Mouse (Mus musculus) liver, embryonic 16.5 days (tissue): ENCODE data around the gene Micall2. TPM values are rescaled to one million over a fixed set of nuclear protein-coding genes. Genes with fewer than 3 reads are reported as not detected.

Source experiments
- ATAC-seq: fragments of 200-750 bp; cut with Nextera tagmentation; 2 replicates; pipeline ENCODE4 v1.8.0; 2017; ENCODE audit warnings: low read depth, mild to moderate bottlenecking, moderate number of reproducible peaks, moderate library complexity
- H3K27ac ChIP-seq: fragments of 300-500 bp; sonication (generic); 2 replicates; pipeline ENCODE4 v1.5.1; 2014; ENCODE audit warnings: mild to moderate bottlenecking, low read length
- H3K27me3 ChIP-seq: fragments of 300-500 bp; sonication (generic); 2 replicates; pipeline ENCODE4 v1.6.1; 2014; ENCODE audit warnings: low read depth, low read length, mixed read lengths; ENCODE audit not compliant: control insufficient read depth, insufficient read depth
- H3K36me3 ChIP-seq: fragments of 300-500 bp; sonication (generic); 2 replicates; pipeline ENCODE4 v1.6.1; 2014; ENCODE audit warnings: mild to moderate bottlenecking; ENCODE audit not compliant: control insufficient read depth, insufficient read depth
- H3K4me1 ChIP-seq: fragments of 300-500 bp; sonication (generic); 2 replicates; pipeline ENCODE4 v1.6.1; 2014; ENCODE audit warnings: low read depth, low read length, mixed read lengths; ENCODE audit not compliant: control insufficient read depth
- H3K4me2 ChIP-seq: fragments of 300-500 bp; sonication (generic); 2 replicates; pipeline ENCODE4 v1.6.1; 2014; ENCODE audit warnings: low read depth, low read length, mixed read lengths
- H3K4me3 ChIP-seq: fragments of 300-500 bp; sonication (generic); 2 replicates; pipeline ENCODE4 v1.5.1; 2014; ENCODE audit warnings: low read depth, mild to moderate bottlenecking, low read length
- H3K9ac ChIP-seq: fragments of 300-500 bp; sonication (generic); 2 replicates; pipeline ENCODE4 v1.6.1; 2014; ENCODE audit warnings: low read depth, low read length
- H3K9me3 ChIP-seq: fragments of 300-500 bp; sonication (generic); replicated peaks from 2 replicates; pipeline ENCODE4 v1.6.1; 2016; ENCODE audit warnings: low read length; ENCODE audit not compliant: control insufficient read depth
- WGBS: fragments of 180-500 bp; shearing (Covaris S2); extraction: QIAGEN DNeasy Blood & Tissue Kit; methylation state at CpG from one replicate; pipeline ENCODE4 v1.1.7; 2014; ENCODE audit not compliant: insufficient replicate concordance; 5-methylcytosine and 5-hydroxymethylcytosine counted together
- microRNA-seq: library from miRNA; unstranded; fragments of <30 nt; microRNA quantifications from one replicate; pipeline ENCODE4, GENCODE M21; 2016
- polyA plus RNA-seq: library from polyadenylated mRNA; unstranded; fragments of >200 nt; fragmentation: Nextera tagmentation; extraction: Ambion mirVana; gene quantifications from 2 replicates; pipeline ENCODE4 v1.2.1, GENCODE M21; 2015

Micall2 gene
- polyA plus RNA-seq, 1 experiment from 2014 or later: 11.1 TPM

- Histone ChIP-seq H3K27ac (no peak overlapping the region), H3K9me3 (no peaks in the 10 kb centered on the region), H3K4me1 (no peaks in the 10 kb centered on the region), H3K36me3 (no peaks in the 10 kb centered on the region), H3K4me2 (no peak overlapping the region), H3K4me3 (no peak overlapping the region), H3K27me3 (peaks cover 22% of the 10 kb centered on the region), H3K9ac (no peak overlapping the region)
- ATAC-seq: no peak
- 32% methylated on average over 7 of the region's 7 CpGs for WGBS
Observed at GRCm38 (mm10) chr5:139658865-139659264, 77.3 kb downstream of the Micall2 start.

DNA sequence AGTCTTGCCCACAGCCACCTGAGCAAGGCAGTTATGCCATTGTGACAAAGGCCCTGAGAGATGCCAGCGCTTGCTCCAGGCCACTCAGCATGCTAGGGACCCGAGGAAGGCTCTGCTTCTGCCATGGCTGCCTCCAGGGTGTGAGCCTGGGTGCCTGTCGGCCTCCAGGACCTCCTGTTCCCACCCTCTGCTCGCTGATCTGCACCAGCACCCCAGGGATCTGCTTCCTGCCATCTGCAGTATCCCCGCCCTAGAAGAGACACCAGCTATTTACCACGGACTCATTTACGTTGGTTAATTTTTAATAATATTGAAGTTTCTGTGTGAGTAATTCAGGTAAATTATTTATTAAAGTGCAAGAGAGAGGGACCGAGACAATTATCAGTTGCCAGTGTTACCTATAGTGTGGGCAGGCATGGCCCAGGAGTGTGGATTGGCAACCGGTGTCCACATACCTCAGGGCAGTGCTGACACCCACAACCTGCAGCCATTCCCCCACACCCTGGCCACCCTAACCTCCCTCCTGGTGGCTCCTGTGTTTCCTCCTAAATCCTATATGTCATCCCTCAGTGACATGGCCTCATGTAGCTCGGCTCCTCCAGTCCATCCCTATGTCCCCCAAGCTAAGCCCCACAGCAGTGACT, 78.1 kb downstream of the Micall2 start:
- H3K27me3 ChIP-seq: peaks cover 22% of the 10 kb centered on the region
- WGBS: 43% methylated on average over 10 of the region's 10 CpGs
- no peak overlapping the region for H3K27ac ChIP-seq
- no peaks in the 10 kb centered on the region for H3K9me3 ChIP-seq
- ATAC-seq: no peak
- no peaks in the 10 kb centered on the region for H3K36me3 ChIP-seq
- no peak overlapping the region for H3K4me2 ChIP-seq
- H3K4me3 ChIP-seq: no peak overlapping the region
- H3K9ac ChIP-seq: no peak overlapping the region
- no peaks in the 10 kb centered on the region for H3K4me1 ChIP-seq

Small RNA genes within 50 kb of the gene (microRNA-seq; reads per million reads assigned to microRNA genes)
- not detected for gene Mir7037

Other genes with a start within 250 kb of the Micall2 start
- gene Uncx, start 192.8 kb downstream of the Micall2 start, polyA plus RNA-seq: not detected in 2 replicates
- 10.4 and 11.2 TPM in 2 replicates for gene Ints1, start 39.3 kb upstream of the Micall2 start, polyA plus RNA-seq
- 43.3 and 44.6 TPM in 2 replicates for gene Mafk, start 55.2 kb upstream of the Micall2 start, polyA plus RNA-seq
- gene Tmem184a, start 83.6 kb upstream of the Micall2 start, polyA plus RNA-seq: 0.95 and 1.7 TPM in 2 replicates
- 0.14 TPM in 1 of 2 replicates, not detected in the other for gene Gm26938, start 90.1 kb upstream of the Micall2 start, polyA plus RNA-seq
- gene Psmg3, start 90.5 kb upstream of the Micall2 start, polyA plus RNA-seq: 35.6 and 37.7 TPM in 2 replicates
- 0.04 TPM in 1 of 2 replicates, not detected in the other for gene Elfn1, start 171.6 kb upstream of the Micall2 start, polyA plus RNA-seq